Mouse (Mus musculus) urinary bladder, postnatal 4 days (tissue): Measurements from ENCODE around the gene Rgma.

Experiments used
- DNase-seq, 2 experiments: peaks; one replicate each; pipeline ENCODE4 v3.0.0; 2021 to 2022; ENCODE audit warnings: low spot score in 2 of 2

The Rgma gene

GRCm38 (mm10) chr7:73371587-73372321, 3.6 kb upstream of the Rgma start:
- DNase-seq: no peak

- DNase-seq: peak; percentile 70 to 74
Measured at GRCm38 (mm10) chr7:73372352-73372970, 2.8 kb upstream of the Rgma start.

- DNase-seq: no peak
Measured at GRCm38 (mm10) chr7:73374727-73375126, 582 bp upstream of the Rgma start.

DNA sequence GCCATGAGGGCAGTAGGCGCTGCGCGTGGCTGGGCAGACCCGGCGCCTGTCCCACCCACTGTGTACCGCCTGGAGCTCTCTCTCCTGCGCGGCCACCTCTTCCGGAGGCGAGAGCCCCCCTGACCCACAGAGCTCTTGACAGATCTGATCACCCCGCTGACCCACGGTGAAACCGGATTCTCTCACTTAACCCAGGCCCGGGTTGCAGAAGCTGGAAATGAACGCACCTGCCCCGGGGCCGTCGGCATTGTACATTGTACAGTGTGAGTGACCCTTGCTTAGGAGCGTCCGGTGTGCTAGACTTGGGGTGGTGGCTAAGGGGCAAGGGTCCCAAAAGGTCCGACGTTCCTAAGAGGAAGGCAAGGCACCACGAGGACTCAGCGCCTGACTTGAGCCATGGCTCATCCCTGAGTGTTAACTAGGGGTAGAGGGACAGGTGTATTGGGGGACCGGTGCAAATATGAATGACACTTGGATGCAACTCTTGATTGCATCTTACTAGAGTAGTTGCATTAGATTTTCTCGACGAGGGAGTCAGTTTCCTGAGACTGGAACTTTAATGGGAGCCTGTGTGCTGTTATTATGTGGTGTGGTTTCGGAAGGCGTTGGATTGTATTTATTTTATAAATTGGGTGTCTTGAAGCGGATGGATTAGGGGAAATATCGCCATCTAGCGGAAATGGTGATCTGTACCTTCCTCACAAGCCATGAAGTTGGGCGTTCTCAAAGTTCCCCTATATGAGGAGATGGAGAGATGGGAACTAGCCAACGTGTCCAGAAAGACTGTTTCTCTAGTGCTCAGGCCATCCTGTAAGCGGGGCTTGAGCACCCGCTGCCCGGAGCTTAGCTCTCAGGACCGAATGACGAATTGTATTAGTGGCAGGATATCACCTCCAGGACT, 1.0 kb downstream of the Rgma start:
- DNase-seq: no peak

DNA sequence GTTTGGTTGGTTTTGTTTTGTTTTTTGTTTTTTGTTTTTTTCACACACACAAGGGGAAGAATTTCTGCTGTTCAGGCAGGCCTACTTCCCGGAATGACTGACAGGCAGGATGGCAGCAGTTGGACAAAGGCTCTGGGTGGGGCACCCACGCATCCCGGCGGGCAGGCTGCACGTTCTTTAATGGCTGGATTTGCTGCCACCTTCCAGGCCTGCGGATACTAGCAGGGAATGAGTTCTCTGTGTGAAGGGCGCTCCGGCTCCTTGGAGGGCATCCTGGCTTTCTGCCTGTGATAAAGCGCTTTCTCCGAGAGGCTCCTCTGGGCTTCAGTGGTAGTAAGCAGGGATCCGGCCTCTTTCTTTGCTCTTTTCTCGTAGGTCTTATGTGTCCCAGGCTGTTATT, 2.0 kb downstream of the Rgma start:
- no peak for DNase-seq

DNA sequence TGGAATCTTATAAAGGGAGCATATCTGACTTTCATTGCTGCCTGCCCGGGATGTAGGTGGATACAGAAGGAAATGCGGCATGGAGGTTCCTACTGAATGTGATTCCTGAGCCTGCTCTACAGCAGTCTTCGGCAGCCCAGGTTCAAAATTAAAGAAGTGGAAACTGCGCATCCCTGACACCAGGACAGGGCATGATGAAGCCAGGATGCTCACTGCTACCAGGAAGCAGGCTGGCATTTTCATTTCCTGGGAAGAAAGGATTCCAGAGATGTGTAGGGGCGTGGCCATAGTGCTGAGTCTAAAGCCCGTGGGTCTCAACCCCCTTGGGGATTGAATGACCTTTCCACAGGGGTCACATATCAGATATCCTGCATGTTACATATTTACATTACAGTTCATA, 2.7 kb downstream of the Rgma start:
- no peak for DNase-seq

DNA sequence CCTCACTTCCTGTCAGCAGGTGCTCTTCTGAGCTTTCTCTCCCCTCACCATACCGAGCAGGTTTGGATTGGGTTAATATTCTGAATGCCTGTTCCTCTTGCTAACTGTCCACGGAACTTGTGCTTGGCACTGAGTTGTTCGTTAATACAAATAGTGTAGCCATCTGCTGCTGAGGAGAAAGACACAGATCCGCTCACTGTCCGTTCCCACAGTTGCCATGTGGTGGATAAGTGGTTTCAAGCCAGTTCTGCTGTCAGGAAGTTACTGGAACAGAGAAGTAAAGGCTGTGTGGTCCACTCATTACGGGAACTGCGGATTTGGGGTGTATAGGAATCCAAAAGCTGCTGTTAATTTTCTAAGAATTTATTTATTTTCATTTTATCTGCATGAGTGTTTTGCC, 7.5 kb downstream of the Rgma start:
- DNase-seq: no peak

- no peak for DNase-seq
Measured at GRCm38 (mm10) chr7:73388866-73389265, 13.6 kb downstream of the Rgma start.

DNA sequence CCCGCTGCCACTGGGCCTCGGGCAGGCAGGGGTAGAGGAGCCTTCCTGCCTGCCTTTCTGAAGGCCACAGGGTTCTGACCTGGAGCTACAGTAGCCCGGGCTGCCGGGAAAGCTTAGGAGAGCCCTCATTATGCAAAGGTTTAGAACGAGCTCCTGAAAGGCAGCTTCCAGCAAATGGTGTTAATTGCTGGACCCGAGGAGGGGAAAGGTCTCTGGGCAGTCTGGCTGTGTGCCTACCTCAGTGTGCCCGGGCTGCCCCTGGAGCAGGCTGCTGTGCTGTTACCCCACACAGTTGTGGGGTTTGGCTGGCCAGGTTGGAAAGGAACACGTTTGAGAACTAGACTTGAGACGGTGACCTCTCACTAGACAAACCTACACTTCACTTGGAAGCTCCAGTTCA, 14.1 kb downstream of the Rgma start:
- DNase-seq: no peak

DNA sequence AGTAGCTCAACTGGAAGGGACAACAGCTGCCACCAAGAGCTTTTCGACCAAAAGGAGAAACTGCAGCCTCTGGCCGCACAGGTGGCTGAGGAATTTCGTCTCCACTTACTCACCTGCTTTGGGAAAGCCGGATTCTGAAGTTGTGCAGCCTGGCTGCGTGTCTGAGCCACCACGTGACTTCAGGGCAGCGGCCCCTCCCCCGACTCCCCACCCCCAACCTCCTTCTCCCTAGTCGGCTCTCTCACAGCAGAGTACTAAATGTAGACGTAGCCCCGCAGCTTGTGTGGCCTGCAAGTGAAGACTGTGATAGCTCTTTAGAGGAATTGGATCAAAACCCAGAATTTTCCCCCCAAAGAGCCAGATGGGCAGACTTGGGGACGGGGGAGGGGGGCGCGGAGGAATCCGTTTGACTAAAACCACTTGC, 14.6 kb downstream of the Rgma start:
- DNase-seq: no peak

DNA sequence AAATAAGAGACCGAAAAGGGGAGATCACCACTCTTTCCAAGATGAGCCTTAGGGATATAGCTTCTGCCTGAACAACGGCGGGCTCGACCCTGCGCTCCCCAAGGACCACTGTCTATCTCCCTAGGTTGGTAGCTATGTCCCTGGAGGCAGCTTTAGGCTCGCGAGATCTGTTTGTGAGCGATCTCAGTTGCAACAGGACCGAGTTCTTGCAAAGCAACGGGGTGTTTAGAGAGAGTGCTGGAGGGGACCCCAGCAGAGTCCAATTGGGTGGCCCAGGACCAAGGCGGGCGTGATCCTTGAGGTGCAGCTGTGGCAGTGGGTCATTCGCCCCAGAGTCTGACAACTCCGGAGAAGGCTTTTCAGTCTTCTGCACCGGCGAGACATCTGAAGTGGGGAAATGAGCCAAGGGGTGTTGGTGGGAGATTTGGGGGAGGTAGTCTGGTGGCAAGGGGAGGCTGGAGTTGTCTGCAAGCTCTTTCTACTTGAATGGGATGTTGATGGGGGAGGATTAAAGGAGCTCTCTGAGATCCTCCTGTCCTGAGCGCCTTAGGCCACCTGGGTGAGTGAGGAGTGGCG, 15.2 kb downstream of the Rgma start:
- DNase-seq: no peak

DNA sequence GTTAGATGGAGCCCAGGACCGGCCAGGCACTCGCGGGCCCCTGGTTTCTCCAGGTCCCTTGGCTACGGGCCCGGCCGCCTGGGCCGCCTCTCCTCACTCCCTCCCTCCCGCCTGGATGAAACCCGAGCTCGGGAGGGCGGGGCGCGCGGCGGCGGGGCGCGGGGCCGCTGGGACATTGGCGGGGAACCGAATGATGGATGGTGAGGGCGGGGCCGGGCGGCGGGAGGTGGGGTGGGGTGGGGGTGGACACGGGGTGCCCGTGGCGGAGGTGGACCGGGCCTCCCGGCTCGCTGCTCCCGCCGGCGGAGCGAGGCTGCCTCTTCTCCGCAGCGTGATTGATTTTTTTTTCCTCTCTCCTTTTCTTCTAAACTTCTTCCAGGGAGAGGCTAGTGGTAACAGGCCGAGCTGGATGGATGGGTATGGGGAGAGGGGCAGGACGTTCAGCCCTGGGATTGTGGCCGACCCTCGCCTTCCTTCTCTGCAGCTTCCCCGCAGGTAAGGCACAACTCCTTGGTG, 15.8 kb downstream of the Rgma start:
- peak; percentile 91 to 92 for DNase-seq

DNA sequence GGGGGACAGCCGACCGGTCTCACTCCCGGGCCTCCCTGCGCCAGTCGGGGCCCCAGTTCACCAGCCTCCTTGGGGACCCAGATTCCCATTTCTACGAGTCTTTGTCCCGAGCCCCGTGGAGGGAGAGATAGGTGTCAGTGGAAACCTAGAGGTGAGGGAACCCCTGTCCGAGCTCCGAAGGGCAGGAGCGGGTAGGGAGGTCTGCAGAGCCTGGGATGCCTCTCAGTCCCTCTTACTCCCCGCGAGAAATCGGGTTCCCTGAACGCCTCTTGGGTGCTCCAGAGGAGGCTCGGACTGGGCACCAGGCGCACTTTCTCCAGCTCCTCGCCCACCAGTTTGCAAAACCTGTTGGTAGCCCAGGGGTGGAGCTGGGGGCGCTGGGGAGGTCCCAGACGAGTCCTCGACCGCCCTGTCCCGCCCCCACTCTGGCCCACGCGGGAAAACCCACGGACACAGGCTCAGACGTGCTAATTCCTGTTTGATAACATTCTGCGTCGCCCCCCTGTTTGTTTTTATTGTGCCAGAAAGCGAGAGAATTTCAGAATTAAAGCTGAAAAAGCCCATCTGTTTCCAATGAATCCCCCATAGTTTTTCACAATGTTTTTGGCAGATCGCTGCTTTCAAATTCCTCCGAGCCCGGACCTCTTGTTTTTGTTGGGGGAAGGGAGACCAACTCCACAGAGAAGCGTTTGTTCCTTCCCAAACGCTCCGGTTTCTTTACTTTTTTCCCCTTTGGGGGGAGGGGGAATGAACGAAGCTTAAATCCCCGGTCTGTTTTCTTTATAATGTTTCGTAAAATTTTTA, 16.4 kb downstream of the Rgma start:
- DNase-seq: peak in 1 of 2 experiments; percentile 54

DNA sequence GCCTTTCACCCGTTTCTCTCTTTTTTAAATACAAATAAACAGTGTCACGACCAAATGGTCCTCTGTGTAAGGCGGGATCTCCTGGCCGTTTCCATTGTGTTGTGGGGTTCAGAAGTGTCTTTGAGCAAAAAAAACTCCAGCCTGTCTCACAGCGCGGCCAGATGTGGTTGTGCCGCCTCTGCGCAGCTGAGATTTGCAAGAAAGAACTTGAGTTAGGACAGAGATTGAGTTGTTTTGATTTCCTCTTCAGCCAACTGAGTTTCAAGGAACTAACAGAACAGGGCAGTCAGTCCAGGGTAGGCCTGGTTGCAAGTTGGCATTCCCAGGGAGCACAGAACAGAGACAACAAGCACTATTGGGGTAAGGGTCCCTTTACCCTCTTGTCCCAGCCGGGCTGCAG, 17.1 kb downstream of the Rgma start:
- DNase-seq: no peak

- peak in 1 of 2 experiments; percentile 51 for DNase-seq
Measured at GRCm38 (mm10) chr7:73393307-73394012, 18.2 kb downstream of the Rgma start.

GRCm38 (mm10) chr7:73394013-73394409, 18.7 kb downstream of the Rgma start:
- DNase-seq: peak in 1 of 2 experiments; percentile 58

DNA sequence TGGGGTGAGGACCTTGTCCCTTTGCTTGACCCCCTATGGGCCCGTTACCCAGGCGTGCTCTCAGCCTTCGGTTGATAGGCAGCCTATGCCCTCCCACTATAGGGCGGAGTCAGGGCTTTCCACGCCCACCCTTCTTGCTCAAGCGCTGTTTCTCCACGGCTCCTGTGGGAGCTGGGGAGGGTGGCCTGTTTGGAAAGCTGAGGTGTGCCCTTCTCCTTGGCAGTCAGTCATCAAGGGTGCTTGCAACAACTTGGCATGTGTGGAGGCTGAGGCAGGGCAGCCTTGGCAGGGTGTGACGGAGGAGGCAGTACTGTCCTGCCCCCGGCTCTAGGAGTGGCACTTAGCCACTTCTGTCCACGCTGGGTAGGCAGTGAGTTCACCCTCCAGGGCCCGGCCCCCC, 23.0 kb downstream of the Rgma start:
- no peak for DNase-seq

GRCm38 (mm10) chr7:73398806-73399442, 23.6 kb downstream of the Rgma start:
- DNase-seq: no peak

GRCm38 (mm10) chr7:73399501-73400044, 24.3 kb downstream of the Rgma start:
- peak in 1 of 2 experiments; percentile 82 for DNase-seq
